Mouse (Mus musculus) spleen, postnatal 4 days (tissue): ENCODE data around the gene Arhgap30.
A peak's percentile ranks its signal among the peaks of the same experiment; 100 is the strongest.

Source experiments
- DNase-seq, 2 experiments: peaks; one replicate each; pipeline ENCODE4 v3.0.0; 2022; ENCODE audit warnings: low spot score in 2 of 2

Arhgap30 gene

GRCm38 (mm10) chr1:171375646-171376097 is 13.1 kb upstream of the Arhgap30 start:
- DNase-seq = peak in 1 of 2 experiments; percentile 60

- DNase-seq = peak in 1 of 2 experiments; percentile 57
These were observed 10.5 kb upstream of the Arhgap30 start for GRCm38 (mm10) chr1:171378298-171378697.

GRCm38 (mm10) chr1:171379935-171380599 is 8.7 kb upstream of the Arhgap30 start:
- DNase-seq = peak; percentile 75 to 88

- peak in 1 of 2 experiments; percentile 62 for DNase-seq
These were observed 6.6 kb upstream of the Arhgap30 start for GRCm38 (mm10) chr1:171382096-171382620.

GRCm38 (mm10) chr1:171384361-171384760 is 4.4 kb upstream of the Arhgap30 start:
- DNase-seq = peak in 1 of 2 experiments; percentile 62

- peak in 1 of 2 experiments; percentile 65 for DNase-seq
These were observed 3.6 kb upstream of the Arhgap30 start for GRCm38 (mm10) chr1:171385171-171385570.

- peak in 1 of 2 experiments; percentile 67 for DNase-seq
These were observed 1.7 kb upstream of the Arhgap30 start for GRCm38 (mm10) chr1:171387099-171387498.

- DNase-seq = peak; percentile 72 to 82
These were observed 1.3 kb downstream of the Arhgap30 start for GRCm38 (mm10) chr1:171390101-171390500.

GRCm38 (mm10) chr1:171401821-171402220 is 13.1 kb downstream of the Arhgap30 start:
- no peak for DNase-seq

- no peak for DNase-seq
These were observed 14.2 kb downstream of the Arhgap30 start for GRCm38 (mm10) chr1:171402991-171403390.

- no peak for DNase-seq
These were observed 18.5 kb downstream of the Arhgap30 start for GRCm38 (mm10) chr1:171407263-171407662.

GRCm38 (mm10) chr1:171410231-171410630 is 21.5 kb downstream of the Arhgap30 start:
- no peak for DNase-seq

- peak; percentile 92 to 97 for DNase-seq
These were observed 22.3 kb downstream of the Arhgap30 start, which contains the start of gene Usf1 for GRCm38 (mm10) chr1:171410947-171411484. Gene Usf1, plus strand, starts transcription at chr1:171411313.

GRCm38 (mm10) chr1:171411492-171411941 is 22.8 kb downstream of the Arhgap30 start:
- peak in 1 of 2 experiments; percentile 82 for DNase-seq

- peak; percentile 27 to 76 for DNase-seq
These were observed 23.3 kb downstream of the Arhgap30 start for GRCm38 (mm10) chr1:171412001-171412441.

- no peak for DNase-seq
These were observed 23.7 kb downstream of the Arhgap30 start for GRCm38 (mm10) chr1:171412446-171412845.

- no peak for DNase-seq
These were observed 24.9 kb downstream of the Arhgap30 start for GRCm38 (mm10) chr1:171413608-171414007.

- no peak for DNase-seq
These were observed 29.9 kb downstream of the Arhgap30 start, which contains the start of gene Tstd1 for GRCm38 (mm10) chr1:171418660-171419059. Gene Tstd1, plus strand, starts transcription at chr1:171418872.

- no peak for DNase-seq
These were observed 30.6 kb downstream of the Arhgap30 start for GRCm38 (mm10) chr1:171419291-171419882.

GRCm38 (mm10) chr1:171419905-171420304 is 31.2 kb downstream of the Arhgap30 start:
- no peak for DNase-seq

GRCm38 (mm10) chr1:171422504-171423095 is 33.8 kb downstream of the Arhgap30 start:
- no peak for DNase-seq

GRCm38 (mm10) chr1:171424638-171425037 is 35.9 kb downstream of the Arhgap30 start:
- no peak for DNase-seq
